Mouse (Mus musculus): ENCODE results near the gene Bcam. TPM values are rescaled to one million over a fixed set of nuclear protein-coding genes. Genes with fewer than 3 reads are reported as not detected.

Bcam gene
- total RNA-seq, 2 experiments from 2014 or later, result 225 to 236 TPM

DNA sequence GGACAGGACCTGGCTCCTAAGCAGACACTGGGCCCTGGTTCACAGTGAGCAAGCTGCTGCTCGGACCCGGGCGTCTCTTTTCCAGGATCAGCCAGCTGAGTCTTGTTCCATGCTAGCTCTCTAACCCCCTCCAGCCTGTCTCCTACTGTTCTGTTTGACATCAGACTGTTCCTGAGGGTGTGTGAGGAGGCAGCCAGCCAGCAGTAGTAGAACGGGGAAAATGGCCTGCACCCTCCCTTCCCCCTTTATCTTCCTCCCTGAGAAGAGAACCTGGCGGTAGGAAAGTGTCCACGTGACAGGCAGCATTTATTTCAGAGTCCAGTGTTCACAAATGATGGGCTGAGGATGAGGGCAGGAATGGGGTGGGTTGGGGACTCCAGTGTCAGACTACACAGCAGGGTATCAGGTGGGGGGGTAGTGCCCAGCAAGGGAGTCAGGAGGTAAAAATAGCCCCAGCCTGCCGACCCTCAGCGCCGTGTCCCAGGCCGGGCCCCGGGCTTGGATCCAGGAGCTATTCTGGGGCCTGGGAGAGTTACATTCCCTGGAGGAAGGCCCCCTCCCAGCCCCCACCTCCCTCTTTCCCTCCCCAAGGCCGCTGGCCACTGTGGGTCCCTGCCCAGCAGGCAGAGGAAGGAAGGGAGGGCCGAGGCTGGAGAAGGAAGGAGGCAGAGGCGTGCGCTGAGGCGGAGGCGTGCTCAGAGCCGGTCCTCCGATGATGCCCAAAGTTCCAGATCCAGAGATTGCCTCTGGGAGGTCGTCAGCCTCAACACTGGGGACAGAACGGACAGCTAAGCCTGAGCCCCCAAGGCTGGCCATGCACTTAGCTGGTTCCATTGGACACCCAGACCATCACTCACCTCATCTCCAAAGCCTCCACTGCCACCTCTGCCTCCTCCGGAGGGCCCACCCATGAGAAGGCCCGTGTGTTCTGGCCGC, 14.7 kb downstream of the Bcam start:
- peak; percentile 89 to 91 for DNase-seq
- intact Hi-C loops (cut with DNase I), result no loop called here

DNA sequence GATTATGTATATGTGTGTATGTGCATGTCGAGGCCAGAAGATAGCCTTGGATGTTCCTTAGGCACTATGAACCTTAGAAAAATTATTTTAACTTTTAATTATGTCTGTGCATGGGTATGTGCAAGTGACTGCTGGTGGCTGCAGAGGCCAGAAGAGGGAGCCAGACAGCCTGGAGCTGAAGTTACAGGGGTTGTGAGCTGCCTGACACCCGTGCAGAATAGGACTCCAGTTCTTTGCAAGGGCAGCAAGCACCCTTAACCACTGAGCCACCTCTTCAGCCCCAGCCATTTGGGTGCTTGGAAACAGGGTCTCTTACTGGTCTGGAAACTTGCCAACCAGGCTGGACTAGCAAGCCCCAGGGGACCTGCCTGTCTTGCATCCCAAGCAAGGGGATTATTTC, 15.8 kb downstream of the Bcam start:
- peak in 1 of 2 experiments; percentile 40 for DNase-seq
- intact Hi-C loops (cut with DNase I), result no loop called here

GRCm38 (mm10) chr7:19754065-19754464, 16.8 kb downstream of the Bcam start:
- DNase-seq, result no peak
- intact Hi-C loops (cut with DNase I), result loop anchor here (5.0 kb wide), 1 partner anchor 118 kb away; no protein-coding TSS in a partner anchor

- peak; percentile 56 to 59 for DNase-seq
- intact Hi-C loops (cut with DNase I), result loop anchor here (5.0 kb wide), 1 partner anchor 119 kb away; no protein-coding TSS in a partner anchor
Measured at GRCm38 (mm10) chr7:19753587-19753986, 17.2 kb downstream of the Bcam start.

DNA sequence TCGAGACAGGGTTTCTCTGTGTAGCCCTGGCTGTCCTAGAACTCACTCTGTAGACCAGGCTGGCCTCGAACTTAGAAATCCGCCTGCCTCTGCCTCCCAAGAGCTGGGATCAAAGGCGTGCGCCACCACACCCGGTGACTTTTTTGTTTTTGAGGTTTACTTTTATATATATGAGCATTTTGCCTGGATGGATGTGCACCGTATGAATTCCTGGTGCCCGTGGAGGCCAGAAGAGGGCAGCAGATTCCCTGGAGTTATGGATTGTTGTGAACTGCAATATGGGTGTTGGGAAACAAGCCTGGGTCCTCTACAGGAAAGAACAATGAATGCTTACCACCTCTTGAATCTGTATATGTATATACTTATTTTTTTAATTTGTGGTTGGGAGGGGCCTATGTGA, 18.2 kb downstream of the Bcam start:
- DNase-seq, result peak in 1 of 2 experiments; percentile 43
- intact Hi-C loops (cut with DNase I), result loop anchor here (5.0 kb wide), 1 partner anchor 120 kb away; no protein-coding TSS in a partner anchor

DNA sequence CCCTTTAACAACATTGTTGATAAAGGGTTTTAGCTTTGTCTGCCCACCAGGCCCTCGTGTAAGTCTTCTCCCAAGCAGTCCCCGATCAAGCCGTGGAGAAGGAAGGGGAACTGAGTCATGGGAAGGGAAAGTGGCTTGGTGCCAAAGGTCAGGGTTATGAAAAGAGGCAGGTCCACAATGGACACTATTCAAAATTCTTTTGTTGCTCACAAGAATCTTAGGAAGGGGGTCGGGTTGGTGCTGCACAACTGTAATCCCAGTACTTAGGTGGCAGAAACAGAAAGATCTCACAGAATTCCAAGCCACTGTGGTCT, 19.8 kb downstream of the Bcam start:
- no peak for DNase-seq

GRCm38 (mm10) chr7:19750217-19751069, 20.4 kb downstream of the Bcam start, which contains the start of gene Nectin2:
Gene Nectin2 (minus strand): TSS chr7:19750483.
- intact Hi-C loops (cut with DNase I), result loop anchor here (1.0 to 5.0 kb wide), 3 partner anchors 32 to 122 kb away; no protein-coding TSS in a partner anchor

More for the DNA sequence above, 19.8 kb downstream of the Bcam start:
- intact Hi-C loops (cut with DNase I), result loop anchor here (5.0 kb wide), 1 partner anchor 121 kb away; no protein-coding TSS in a partner anchor

GRCm38 (mm10) chr7:19749389-19750216, 21.2 kb downstream of the Bcam start:
- intact Hi-C loops (cut with DNase I), result loop anchor here (1.0 to 5.0 kb wide), 4 partner anchors 33 to 123 kb away; no protein-coding TSS in a partner anchor
- DNase-seq, result peak; percentile 94 to 97

More at GRCm38 (mm10) chr7:19750217-19751069, 20.4 kb downstream of the Bcam start, which contains the start of gene Nectin2:
- peak; percentile 93 to 94 for DNase-seq

DNA sequence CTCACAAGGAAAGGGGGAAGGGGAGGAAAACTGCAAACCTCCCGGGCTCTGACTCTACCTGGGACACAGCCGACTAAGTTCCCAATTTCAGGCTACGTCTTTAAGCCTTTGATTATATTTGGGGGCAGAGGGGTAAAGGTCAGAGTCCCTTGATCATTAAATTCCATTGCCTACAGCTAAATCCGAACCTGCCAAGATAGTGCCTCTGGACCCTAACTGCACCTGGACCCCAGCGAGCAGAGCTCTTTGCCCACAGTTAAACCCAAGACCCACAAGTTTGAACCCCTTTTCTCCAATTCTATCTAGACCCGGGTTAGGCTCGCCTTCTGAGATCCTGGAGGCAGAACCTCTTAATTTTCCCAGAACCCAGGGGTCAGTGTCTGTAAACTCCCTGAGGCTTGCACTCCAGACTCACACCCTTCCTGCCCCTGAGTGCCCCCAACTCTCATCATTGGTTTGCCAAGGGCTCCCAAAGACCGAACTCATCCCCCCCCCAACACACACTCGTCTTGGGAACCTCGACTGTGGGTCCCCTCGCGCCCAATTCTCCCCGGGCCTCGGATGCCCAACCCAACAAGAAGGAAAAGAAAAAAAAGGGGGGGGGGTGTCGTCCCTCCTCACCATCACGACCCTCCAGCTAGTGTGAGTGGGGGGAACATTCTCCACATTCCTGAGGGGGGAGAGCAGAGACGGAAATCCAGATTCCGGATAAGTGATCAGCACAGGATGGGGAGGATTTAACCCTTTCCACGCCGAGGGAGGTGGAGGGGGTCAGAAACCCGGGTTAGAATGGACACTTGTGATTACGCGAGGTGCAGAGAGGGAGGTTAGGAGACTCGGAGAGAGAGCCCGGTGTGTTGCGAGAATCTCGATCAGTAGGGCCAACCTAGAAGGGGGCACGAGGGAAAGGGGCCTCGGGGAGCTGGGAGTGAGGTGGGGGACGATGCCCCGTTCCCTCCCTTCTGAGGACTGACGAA, 22.3 kb downstream of the Bcam start:
- peak in 1 of 2 experiments; percentile 55 for DNase-seq
- intact Hi-C loops (cut with DNase I), result loop anchor here (1.0 kb wide), 1 partner anchor 32 kb away; no protein-coding TSS in a partner anchor

DNA sequence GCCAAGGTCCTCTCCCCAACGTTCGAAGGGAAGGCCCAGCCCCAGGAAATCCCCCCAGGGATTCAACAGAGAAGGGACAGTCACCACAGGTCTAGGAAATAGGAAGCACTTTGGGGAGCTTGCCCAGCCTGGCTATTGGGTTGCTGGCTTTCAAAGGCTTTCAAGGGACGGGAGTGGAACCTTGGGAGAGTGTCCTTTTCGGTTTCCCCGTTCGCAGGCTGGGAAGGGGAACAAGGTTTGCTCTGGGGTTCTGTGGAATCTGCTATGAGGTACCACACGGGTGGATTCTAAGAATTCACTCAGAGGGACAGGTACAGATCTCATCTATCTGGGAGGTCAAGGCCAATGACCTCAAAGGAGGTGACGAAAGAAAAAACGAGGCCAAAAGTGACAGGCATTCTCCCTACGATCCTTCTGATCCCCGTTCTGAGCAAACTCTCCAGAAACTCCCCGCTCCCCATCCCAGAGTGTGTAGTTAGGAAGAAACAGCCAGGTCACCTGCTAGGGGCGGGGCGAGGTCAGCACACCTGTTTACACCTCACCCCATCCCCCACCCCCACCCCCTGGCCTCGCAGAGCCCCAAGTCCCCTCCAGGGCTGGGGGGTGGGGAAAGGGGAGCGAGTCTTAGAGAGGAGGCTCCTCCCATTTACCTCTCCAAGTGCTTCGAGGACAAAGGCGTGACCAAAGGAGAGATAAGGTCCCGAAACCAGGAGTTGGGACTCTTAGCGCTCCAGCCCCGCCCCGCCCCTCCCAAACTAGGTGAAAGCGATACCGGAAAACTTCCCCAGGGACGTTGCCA, 23.2 kb downstream of the Bcam start:
- intact Hi-C loops (cut with DNase I), result no loop called here
- no peak for DNase-seq

GRCm38 (mm10) chr7:19746426-19747201, 24.2 kb downstream of the Bcam start:
- no peak for DNase-seq
- intact Hi-C loops (cut with DNase I), result no loop called here

- intact Hi-C loops (cut with DNase I), result loop anchor here (2.0 kb wide), 1 partner anchor 29 kb away; no protein-coding TSS in a partner anchor
- DNase-seq, result no peak
Measured at GRCm38 (mm10) chr7:19745971-19746370, 24.8 kb downstream of the Bcam start.

DNA sequence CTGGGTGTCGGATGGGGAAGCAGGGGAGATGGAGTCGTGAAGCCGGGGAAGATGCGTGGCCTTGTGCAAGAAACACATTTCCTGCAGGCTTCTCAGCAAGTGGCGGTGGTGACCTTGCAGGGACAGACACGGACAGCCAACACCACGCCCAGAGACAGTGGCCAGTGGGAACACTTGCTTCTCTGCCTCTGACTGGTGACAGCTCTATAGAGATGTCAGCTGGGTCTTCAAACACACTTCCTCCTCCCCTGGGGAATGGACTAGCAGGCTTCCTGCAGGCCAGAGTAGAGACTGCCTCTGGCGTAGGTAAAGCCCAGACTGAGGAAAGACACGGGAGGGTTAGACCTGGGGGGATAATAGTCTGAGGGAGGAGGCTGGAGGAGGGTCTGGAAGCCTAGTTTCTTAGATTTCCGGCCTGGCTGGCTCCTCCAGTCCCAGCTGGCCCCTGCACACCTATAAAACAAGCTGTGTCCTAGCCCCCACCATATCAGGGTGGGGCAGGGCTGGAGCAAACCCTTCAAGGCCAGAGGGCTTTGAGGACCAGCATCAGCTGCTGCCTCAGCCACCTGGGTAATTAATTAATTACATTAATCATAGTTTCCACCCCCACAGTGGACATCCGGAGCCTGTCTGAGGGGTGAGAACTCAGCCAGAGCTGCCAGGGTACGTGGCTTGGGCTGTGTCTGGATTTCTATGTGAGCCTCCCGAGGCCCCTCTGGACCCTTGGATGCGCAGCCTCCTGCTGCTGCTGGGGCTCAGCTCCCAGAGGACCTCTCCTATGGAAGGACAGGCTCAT, 26.0 kb downstream of the Bcam start:
- peak; percentile 62 to 67 for DNase-seq
- intact Hi-C loops (cut with DNase I), result loop anchor here (2.0 kb wide), 1 partner anchor 28 kb away; no protein-coding TSS in a partner anchor

- no peak for DNase-seq
- intact Hi-C loops (cut with DNase I), result loop anchor here (2.0 kb wide), 1 partner anchor 27 kb away; no protein-coding TSS in a partner anchor
Measured at GRCm38 (mm10) chr7:19743791-19744190, 27.0 kb downstream of the Bcam start.

DNA sequence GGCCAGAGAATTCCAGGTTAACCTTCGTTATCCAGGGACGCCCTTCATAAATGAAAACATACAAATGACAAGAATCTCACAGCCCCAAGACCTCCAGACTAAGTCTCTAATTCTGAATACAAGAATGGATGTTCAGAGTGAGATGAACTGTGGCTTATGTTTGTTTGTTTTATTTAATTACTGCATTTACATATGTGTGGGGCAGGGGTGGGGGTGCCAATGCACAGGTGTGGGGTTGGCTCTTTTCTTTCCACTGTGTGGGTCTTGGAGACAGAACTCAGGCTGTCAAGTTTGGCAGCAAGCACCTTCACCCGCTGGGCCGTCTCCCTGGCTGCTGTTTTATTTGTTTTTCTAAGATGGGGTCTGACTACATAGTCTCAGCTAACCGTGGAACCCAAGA, 28.3 kb downstream of the Bcam start:
- intact Hi-C loops (cut with DNase I), result no loop called here
- DNase-seq, result no peak
